Mouse (Mus musculus): ENCODE measurements at regions not wholly inside any gene's neighbourhood (a gene's known extent, or its start where the extent isn't known, plus 50 kb on each side); places are given as distances from the start of the nearest gene placed in this dataset.

- DNase-seq (ENCODE audit: low spot score in 2 of 2) = no peak
These were observed 937.2 kb downstream of the Sorcs1 start for GRCm38 (mm10) chr19:49741239-49741638.

- no peak for DNase-seq (ENCODE audit: low spot score in 2 of 2)
These were observed 938.8 kb downstream of the Sorcs1 start for GRCm38 (mm10) chr19:49739483-49740175.

- no peak for DNase-seq (ENCODE audit: low spot score in 2 of 2)
These were observed 980.8 kb downstream of the Sorcs1 start for GRCm38 (mm10) chr19:49697659-49698058.

- DNase-seq (ENCODE audit: low spot score in 2 of 2) = no peak
These were observed 992.7 kb downstream of the Sorcs1 start for GRCm38 (mm10) chr19:49685588-49686281.

- peak in 1 of 2 experiments; percentile 57 for DNase-seq (ENCODE audit: low spot score in 2 of 2)
These were observed 997.2 kb downstream of the Sorcs1 start for GRCm38 (mm10) chr19:49681204-49681603.

GRCm38 (mm10) chr19:49680006-49680405 lies 998.4 kb downstream of the Sorcs1 start:
- DNase-seq (ENCODE audit: low spot score in 2 of 2) = peak in 1 of 2 experiments; percentile 39

GRCm38 (mm10) chr19:49675931-49676330 lies 1002.5 kb downstream of the Sorcs1 start:
- no peak for DNase-seq (ENCODE audit: low spot score in 2 of 2)

- DNase-seq (ENCODE audit: low spot score in 2 of 2) = no peak
These were observed 1048.5 kb downstream of the Sorcs1 start for GRCm38 (mm10) chr19:49629963-49630362.

- DNase-seq (ENCODE audit: low spot score in 2 of 2) = no peak
These were observed 1058.5 kb downstream of the Sorcs1 start for GRCm38 (mm10) chr19:49619920-49620319.

GRCm38 (mm10) chr19:49615071-49615470 lies 1063.4 kb downstream of the Sorcs1 start:
- no peak for DNase-seq (ENCODE audit: low spot score in 2 of 2)

Small RNA genes lying in the stretch of these regions (microRNA-seq; reads per million reads assigned to microRNA genes)
- 0 reads per million in 2 experiments for gene Gm27935
